Mouse (Mus musculus): ENCODE data around the gene Fbxo45. TPM values are rescaled to one million over a fixed set of nuclear protein-coding genes. Genes with fewer than 3 reads are reported as not detected.
A peak's percentile ranks its signal among the peaks of the same experiment; 100 is the strongest.

Gene Fbxo45
- polyA plus RNA-seq, 1 experiment from 2014 or later: 4.9 TPM

GRCm38 (mm10) chr16:32201004-32201325 is 46.0 kb downstream of the Fbxo45 start:
- Histone ChIP-seq H3K9ac (no peak overlapping the region), H3K27ac (replicated peaks) (peak overlapping the region; percentile 38; the same call in 1 of the 2 replicates), H3K27me3 (no peaks in the 10 kb centered on the region), H3K4me2 (peak overlapping the region; percentile 39), H3K9me3 (replicated peaks) (no peaks in the 10 kb centered on the region), H3K4me3 (replicated peaks) (peak overlapping the region; percentile 49), H3K36me3 (replicated peaks) (no peaks in the 10 kb centered on the region), H3K4me1 (replicated peaks) (no peaks in the 10 kb centered on the region)
- WGBS (ENCODE audit: insufficient replicate concordance): 71% methylated on average over 9 of the region's 9 CpGs
- ATAC-seq (ENCODE audit: insufficient read depth): no peak

- Histone ChIP-seq H3K9me3 (replicated peaks) (no peaks in the 10 kb centered on the region), H3K9ac (peak overlapping the region; percentile 15; the same call in 1 of the 2 replicates), H3K4me1 (replicated peaks) (no peaks in the 10 kb centered on the region), H3K36me3 (replicated peaks) (no peaks in the 10 kb centered on the region), H3K27ac (replicated peaks) (peak overlapping the region; percentile 38; the same call in 1 of the 2 replicates), H3K4me2 (peak overlapping the region; percentile 39), H3K27me3 (no peaks in the 10 kb centered on the region), H3K4me3 (replicated peaks) (peak overlapping the region; percentile 49)
- ATAC-seq (ENCODE audit: insufficient read depth): no peak
- 65% methylated on average over 21 of the region's 21 CpGs for WGBS (ENCODE audit: insufficient replicate concordance)
Observed at GRCm38 (mm10) chr16:32200256-32201003, 46.5 kb downstream of the Fbxo45 start.

DNA sequence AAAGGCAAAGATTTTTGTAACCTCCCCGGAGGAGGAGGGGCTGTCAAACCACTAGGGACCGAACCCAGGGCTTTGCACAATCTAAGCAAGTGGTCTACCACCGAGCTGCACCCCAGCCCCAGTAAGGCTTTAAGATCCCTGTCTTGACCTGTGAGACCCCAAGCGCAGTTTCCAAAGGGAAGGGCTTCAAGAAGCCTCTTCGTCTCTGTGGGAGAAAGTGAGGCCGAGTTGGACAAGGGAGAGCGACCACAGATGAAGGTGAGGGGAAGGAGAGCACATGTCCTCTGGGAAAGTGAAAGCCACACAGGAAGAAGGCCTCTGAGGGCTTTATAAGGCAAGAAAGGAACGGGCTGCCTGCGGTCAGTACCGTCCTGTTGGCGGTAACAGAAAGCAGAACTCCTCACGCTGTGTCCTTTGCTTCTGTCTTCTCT is 56.9 kb downstream of the Fbxo45 start:
- ATAC-seq (ENCODE audit: insufficient read depth): no peak

GRCm38 (mm10) chr16:32189109-32189508 is 57.8 kb downstream of the Fbxo45 start:
- no peak overlapping the region for H3K9ac ChIP-seq
- H3K4me2 ChIP-seq: 0 out of 2 replicates have a peak overlapping the region, but pooled peaks have one; percentile 13
- no peaks in the 10 kb centered on the region for H3K36me3 ChIP-seq (replicated peaks)
- 0 out of 2 replicates have a peak, but pooled peaks cover 3% of the 10 kb centered on the region for H3K4me1 ChIP-seq (replicated peaks)
- no peaks in the 10 kb centered on the region for H3K9me3 ChIP-seq (replicated peaks)
- no peak for ATAC-seq (ENCODE audit: insufficient read depth)
- H3K4me3 ChIP-seq (replicated peaks): no peak overlapping the region
- H3K27ac ChIP-seq (replicated peaks): 0 out of 2 replicates have a peak overlapping the region, but pooled peaks have one; percentile 30
- H3K27me3 ChIP-seq: no peaks in the 10 kb centered on the region
- 20% methylated on average over 6 of the region's 6 CpGs for WGBS (ENCODE audit: insufficient replicate concordance)

More for the DNA sequence above, 56.9 kb downstream of the Fbxo45 start:
- H3K27me3 ChIP-seq: no peaks in the 10 kb centered on the region
- 10% methylated on average over 12 of the region's 12 CpGs for WGBS (ENCODE audit: insufficient replicate concordance)
- H3K36me3 ChIP-seq (replicated peaks): no peaks in the 10 kb centered on the region
- H3K4me2 ChIP-seq: peak overlapping the region; percentile 48
- peak overlapping the region; percentile 20; the same call in 1 of the 2 replicates for H3K4me3 ChIP-seq (replicated peaks)
- no peaks in the 10 kb centered on the region for H3K9me3 ChIP-seq (replicated peaks)
- peak overlapping the region; percentile 61 for H3K27ac ChIP-seq (replicated peaks)
- H3K4me1 ChIP-seq (replicated peaks): 0 out of 2 replicates have a peak, but pooled peaks cover 3% of the 10 kb centered on the region
- no peak overlapping the region for H3K9ac ChIP-seq

- no peaks in the 10 kb centered on the region for H3K27me3 ChIP-seq
- H3K4me3 ChIP-seq (replicated peaks): no peak overlapping the region
- H3K4me1 ChIP-seq (replicated peaks): 0 out of 2 replicates have a peak, but pooled peaks cover 3% of the 10 kb centered on the region
- WGBS (ENCODE audit: insufficient replicate concordance): 84% methylated on average over 5 of the region's 5 CpGs
- H3K4me2 ChIP-seq: no peak overlapping the region
- no peak overlapping the region for H3K9ac ChIP-seq
- no peak overlapping the region for H3K27ac ChIP-seq (replicated peaks)
- H3K36me3 ChIP-seq (replicated peaks): no peaks in the 10 kb centered on the region
- no peak for ATAC-seq (ENCODE audit: insufficient read depth)
- no peaks in the 10 kb centered on the region for H3K9me3 ChIP-seq (replicated peaks)
Observed at GRCm38 (mm10) chr16:32186056-32186455, 60.9 kb downstream of the Fbxo45 start.

MicroRNAs encoded within 50 kb of the gene (microRNA counts, 519-probe panel; counts per million panel counts)
- microRNA mmu-miR-1946a: 2,008 counts per million, percentile 23 among the panel's probes with 10 or more counts

Small RNA genes within 50 kb of the gene (microRNA-seq; reads per million reads assigned to microRNA genes)
- gene Mir1946a: not detected

Other genes starting within 250 kb of the Fbxo45 start
- 4.7 and 5.1 TPM in 2 replicates for gene Senp5, start 243.9 kb downstream of the Fbxo45 start, polyA plus RNA-seq (2015; fragmentation: Nextera tagmentation; extraction: Ambion mirVana)
- 9.5 and 9.7 TPM in 2 replicates for gene Pak2, start 167.8 kb downstream of the Fbxo45 start, polyA plus RNA-seq (2015; fragmentation: Nextera tagmentation; extraction: Ambion mirVana)
- 27.8 and 31.5 TPM in 2 replicates for gene Pigx, start 147.4 kb downstream of the Fbxo45 start, polyA plus RNA-seq (2015; fragmentation: Nextera tagmentation; extraction: Ambion mirVana)
- 4.7 and 5.5 TPM in 2 replicates for gene Cep19, start 147.4 kb downstream of the Fbxo45 start, polyA plus RNA-seq (2015; fragmentation: Nextera tagmentation; extraction: Ambion mirVana)
- 24.1 and 24.5 TPM in 2 replicates for gene Nrros, start 81.6 kb downstream of the Fbxo45 start, polyA plus RNA-seq (2015; fragmentation: Nextera tagmentation; extraction: Ambion mirVana)
- 1.3 and 1.5 TPM in 2 replicates for gene Bex6, start 67.3 kb downstream of the Fbxo45 start, polyA plus RNA-seq (2015; fragmentation: Nextera tagmentation; extraction: Ambion mirVana)
- 10.3 and 11.1 TPM in 2 replicates for gene Wdr53, start 69 bp upstream of the Fbxo45 start, polyA plus RNA-seq (2015; fragmentation: Nextera tagmentation; extraction: Ambion mirVana)
- gene Smco1, start 24.3 kb upstream of the Fbxo45 start, polyA plus RNA-seq (2015; fragmentation: Nextera tagmentation; extraction: Ambion mirVana): not detected in 2 replicates
- gene Rnf168, start 30.3 kb upstream of the Fbxo45 start, polyA plus RNA-seq (2015; fragmentation: Nextera tagmentation; extraction: Ambion mirVana): 14.5 and 15.6 TPM in 2 replicates
- 7.3 and 9.3 TPM in 2 replicates for gene Ubxn7, start 85.1 kb upstream of the Fbxo45 start, polyA plus RNA-seq (2015; fragmentation: Nextera tagmentation; extraction: Ambion mirVana)
- not detected in 2 replicates for gene Tm4sf19, start 153.3 kb upstream of the Fbxo45 start, polyA plus RNA-seq (2015; fragmentation: Nextera tagmentation; extraction: Ambion mirVana)
- 4.6 and 5.0 TPM in 2 replicates for gene Tctex1d2, start 172.5 kb upstream of the Fbxo45 start, polyA plus RNA-seq (2015; fragmentation: Nextera tagmentation; extraction: Ambion mirVana)
- gene Pcyt1a, start 183.8 kb upstream of the Fbxo45 start, polyA plus RNA-seq (2015; fragmentation: Nextera tagmentation; extraction: Ambion mirVana): 38.3 and 39.5 TPM in 2 replicates
- 0.37 and 0.56 TPM in 2 replicates for gene Slc51a, start 240.7 kb upstream of the Fbxo45 start, polyA plus RNA-seq (2015; fragmentation: Nextera tagmentation; extraction: Ambion mirVana)
- gene Zdhhc19, start 249.1 kb upstream of the Fbxo45 start, polyA plus RNA-seq (2015; fragmentation: Nextera tagmentation; extraction: Ambion mirVana): not detected in 2 replicates

All from liver, embryonic 15.5 days (tissue).